Comparison of ENCODE assay signal across 24 mouse cellular contexts in genomic region chr17:67773608-67774007, GRCm38 (mm10).
DNase-seq lines count a peak whose midpoint lies in the region; ATAC-seq lines count a peak whose summit lies in the region.
"Had no signal": no experiment of that assay in that cellular context is flagged by ENCODE, and none has a peak within 500 bp of the region (broad histone marks: within the 10 kb centered on the region; RNA-seq: fewer than 3 reads in every experiment).

No protein-coding gene starts in this region.

- 80% methylated on average over 8 of the region's 8 CpGs for WGBS in forebrain, embryonic 14.5 days
- WGBS in forebrain, embryonic 15.5 days = 65% methylated on average over 8 of the region's 8 CpGs
- WGBS in lung, embryonic 16.5 days = 54% methylated on average over 8 of the region's 8 CpGs
- WGBS in neural tube, embryonic 11.5 days = 70% methylated on average over 8 of the region's 8 CpGs

- ATAC-seq in forebrain, embryonic 14.5 days = no peak
- no peak for ATAC-seq in forebrain, embryonic 15.5 days (replicated peaks)
- ATAC-seq in lung, embryonic 16.5 days (ENCODE audit: low read depth) = peak; percentile 81
- peak; percentile 81; the same call in 1 of the 2 replicates for ATAC-seq in neural tube, embryonic 11.5 days (ENCODE audit: insufficient read depth, low FRiP score, low TSS enrichment)
- ATAC-seq: forebrain, postnatal 0 days had no signal

- H3K9ac ChIP-seq in forebrain, embryonic 14.5 days (ENCODE audit: low read length) = no peak overlapping the region
- H3K9ac ChIP-seq in forebrain, embryonic 15.5 days (replicated peaks) = no peak overlapping the region
- no peak overlapping the region for H3K9ac ChIP-seq in lung, embryonic 16.5 days (ENCODE audit: low read length)
- no peak overlapping the region for H3K9ac ChIP-seq in neural tube, embryonic 11.5 days (ENCODE audit: low read length)
- H3K9ac ChIP-seq: forebrain, postnatal 0 days; heart, embryonic 13.5 days; kidney, embryonic 15.5 days; limb, embryonic 13.5 days; liver, embryonic 13.5 days had no signal

- H3K27ac ChIP-seq in forebrain, embryonic 14.5 days (ENCODE audit: low read depth, low read length) = no peak overlapping the region
- H3K27ac ChIP-seq in forebrain, embryonic 15.5 days (replicated peaks) = no peak overlapping the region
- no peak overlapping the region for H3K27ac ChIP-seq in lung, embryonic 16.5 days (ENCODE audit: low read length)
- H3K27ac ChIP-seq in neural tube, embryonic 11.5 days (ENCODE audit: low read depth, low read length) = no peak overlapping the region
- H3K27ac ChIP-seq: heart, embryonic 13.5 days; kidney, embryonic 15.5 days; limb, embryonic 13.5 days; liver, embryonic 13.5 days had no signal

- no peaks in the 10 kb centered on the region for H3K27me3 ChIP-seq in forebrain, embryonic 14.5 days (replicated peaks; ENCODE audit: control insufficient read depth, insufficient read depth, low read length)
- no peaks in the 10 kb centered on the region for H3K27me3 ChIP-seq in forebrain, embryonic 15.5 days
- H3K27me3 ChIP-seq in lung, embryonic 16.5 days (ENCODE audit: control insufficient read depth, insufficient read depth, low read depth, low read length) = no peaks in the 10 kb centered on the region
- H3K27me3 ChIP-seq in neural tube, embryonic 11.5 days (ENCODE audit: control insufficient read depth, insufficient read depth, low read length) = no peaks in the 10 kb centered on the region
- H3K27me3 ChIP-seq: heart, embryonic 13.5 days; kidney, embryonic 15.5 days; limb, embryonic 13.5 days; liver, embryonic 13.5 days had no signal

- H3K36me3 ChIP-seq in forebrain, embryonic 14.5 days (ENCODE audit: control insufficient read depth, insufficient read depth, low read length) = peaks cover 5% of the 10 kb centered on the region
- H3K36me3 ChIP-seq in forebrain, embryonic 15.5 days = no peaks in the 10 kb centered on the region
- no peaks in the 10 kb centered on the region for H3K36me3 ChIP-seq in lung, embryonic 16.5 days (ENCODE audit: control insufficient read depth, insufficient read depth, low read length)
- H3K36me3 ChIP-seq in neural tube, embryonic 11.5 days (ENCODE audit: control insufficient read depth, insufficient read depth, low read length) = no peaks in the 10 kb centered on the region; the same call in 1 of the 2 replicates
- H3K36me3 ChIP-seq: heart, embryonic 13.5 days; limb, embryonic 13.5 days; liver, embryonic 13.5 days had no signal

- H3K4me3 ChIP-seq in forebrain, embryonic 14.5 days (ENCODE audit: low read depth, low read length) = no peak overlapping the region
- no peak overlapping the region for H3K4me3 ChIP-seq in forebrain, embryonic 15.5 days
- no peak overlapping the region for H3K4me3 ChIP-seq in lung, embryonic 16.5 days (ENCODE audit: low read length)
- H3K4me3 ChIP-seq in neural tube, embryonic 11.5 days (ENCODE audit: low read depth, low read length) = no peak overlapping the region
- H3K4me3 ChIP-seq: heart, embryonic 13.5 days; kidney, embryonic 15.5 days; limb, embryonic 13.5 days; liver, embryonic 13.5 days had no signal

- no peaks in the 10 kb centered on the region for H3K4me1 ChIP-seq in forebrain, embryonic 14.5 days (ENCODE audit: control insufficient read depth, insufficient read depth, low read length)
- no peaks in the 10 kb centered on the region for H3K4me1 ChIP-seq in forebrain, embryonic 15.5 days
- no peaks in the 10 kb centered on the region for H3K4me1 ChIP-seq in lung, embryonic 16.5 days (replicated peaks; ENCODE audit: control insufficient read depth, insufficient read depth, low read length)
- H3K4me1 ChIP-seq in neural tube, embryonic 11.5 days (ENCODE audit: control insufficient read depth, insufficient read depth, low read length) = peaks cover 4% of the 10 kb centered on the region; the same call in 1 of the 2 replicates
- H3K4me1 ChIP-seq: heart, embryonic 13.5 days; kidney, embryonic 15.5 days; liver, embryonic 13.5 days had no signal

- no peaks in the 10 kb centered on the region for H3K9me3 ChIP-seq in forebrain, embryonic 14.5 days (replicated peaks; ENCODE audit: control insufficient read depth, low read length)
- H3K9me3 ChIP-seq in forebrain, embryonic 15.5 days = no peaks in the 10 kb centered on the region
- H3K9me3 ChIP-seq in lung, embryonic 16.5 days (ENCODE audit: control insufficient read depth, low read length) = no peaks in the 10 kb centered on the region
- no peaks in the 10 kb centered on the region for H3K9me3 ChIP-seq in neural tube, embryonic 11.5 days (ENCODE audit: control insufficient read depth, low read length)
- H3K9me3 ChIP-seq: heart, embryonic 13.5 days; kidney, embryonic 15.5 days; limb, embryonic 13.5 days; liver, embryonic 13.5 days had no signal

- peak; percentile 6 for DNase-seq in forebrain, embryonic 14.5 days (ENCODE audit: low spot score)
- DNase-seq in lung, adult 18-20 months = no peak
- no peak for DNase-seq in neural tube, embryonic 11.5 days (ENCODE audit: low spot score)
- DNase-seq in neural tube, embryonic 10.5 days (ENCODE audit: extremely low spot score, low spot score) = no peak
- no peak for DNase-seq in embryo, embryonic 10 days (ENCODE audit: low spot score)
- DNase-seq: adrenal gland, postnatal 14 days; cerebellum, adult 8-10 months; cerebellum, postnatal 36 days; forebrain, postnatal 0 days; gastrocnemius, postnatal 14 days; heart, adult 18-20 months; heart, postnatal 14 days; kidney, adult 11 months; kidney, postnatal 36 days; layer of hippocampus, postnatal 36 days; liver, embryonic 13.5 days; thymus, adult 18-20 months; thymus, postnatal 36 days had no signal

- no peak overlapping the region for H3K4me2 ChIP-seq in forebrain, embryonic 14.5 days (ENCODE audit: low read length)
- H3K4me2 ChIP-seq in forebrain, embryonic 15.5 days (replicated peaks) = no peak overlapping the region
- H3K4me2 ChIP-seq in lung, embryonic 16.5 days (ENCODE audit: low read depth, low read length) = no peak overlapping the region
- H3K4me2 ChIP-seq in neural tube, embryonic 11.5 days (ENCODE audit: low read depth) = no peak overlapping the region
- H3K4me2 ChIP-seq: heart, embryonic 13.5 days; kidney, embryonic 15.5 days; limb, embryonic 13.5 days; liver, embryonic 13.5 days; midbrain, embryonic 11.5 days had no signal

Comparison
In these comparisons a context has a peak if more than half of its experiments do, and no peak if none do; other contexts are left out.
1. ATAC-seq: peak in lung, embryonic 16.5 days (single experiment) and neural tube, embryonic 11.5 days (single experiment); none in forebrain, embryonic 14.5 days (single experiment) and forebrain, embryonic 15.5 days (single experiment).